Mouse (Mus musculus) adrenal gland, adult 8-10 months (tissue): ENCODE results near the gene Uhrf1. TPM values are rescaled to one million over a fixed set of nuclear protein-coding genes. Genes with fewer than 3 reads are reported as not detected.

ENCODE experiments used
- DNase-seq: peaks from one replicate; pipeline ENCODE4 v3.0.0; 2022
- total RNA-seq, 4 experiments: library from RNA; stranded (reverse); gene quantifications; 2 replicates each; pipeline ENCODE4 v1.2.4; 2022

The Uhrf1 gene
- total RNA-seq, 4 experiments from 2014 or later = 1.8 to 3.4 (median 2.6) TPM

DNA sequence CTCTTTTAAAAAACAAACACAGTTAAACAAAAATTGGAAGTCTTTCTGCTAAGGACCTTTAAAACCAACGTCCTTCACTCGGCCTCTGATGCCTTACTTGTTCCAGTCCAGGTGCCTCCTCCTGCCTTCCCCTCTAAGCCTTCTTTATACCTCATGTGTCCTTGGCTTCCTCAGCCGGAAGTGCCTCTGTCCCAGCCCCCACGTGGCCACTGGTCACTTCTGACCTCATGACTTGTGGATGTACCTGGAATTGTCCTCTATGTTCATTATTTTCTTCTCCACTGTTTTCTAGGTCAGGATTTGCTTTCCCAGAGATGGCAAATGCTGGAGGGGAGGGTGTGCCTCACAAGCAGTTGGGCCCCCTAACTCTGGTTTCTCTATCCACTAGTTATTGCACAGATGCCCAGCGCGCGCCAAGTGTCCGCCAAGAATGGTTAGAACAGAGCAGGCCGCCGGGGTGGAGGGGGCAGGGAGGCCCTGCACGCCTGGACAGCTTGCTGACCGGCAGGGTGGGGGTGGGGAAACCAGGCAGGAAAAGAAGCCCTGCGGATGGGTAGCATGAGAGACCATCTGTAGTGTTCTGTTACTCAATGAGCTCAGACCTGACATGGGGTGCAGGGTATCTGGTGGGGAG lies 641 bp upstream of the Uhrf1 start:
- DNase-seq = no peak

DNA sequence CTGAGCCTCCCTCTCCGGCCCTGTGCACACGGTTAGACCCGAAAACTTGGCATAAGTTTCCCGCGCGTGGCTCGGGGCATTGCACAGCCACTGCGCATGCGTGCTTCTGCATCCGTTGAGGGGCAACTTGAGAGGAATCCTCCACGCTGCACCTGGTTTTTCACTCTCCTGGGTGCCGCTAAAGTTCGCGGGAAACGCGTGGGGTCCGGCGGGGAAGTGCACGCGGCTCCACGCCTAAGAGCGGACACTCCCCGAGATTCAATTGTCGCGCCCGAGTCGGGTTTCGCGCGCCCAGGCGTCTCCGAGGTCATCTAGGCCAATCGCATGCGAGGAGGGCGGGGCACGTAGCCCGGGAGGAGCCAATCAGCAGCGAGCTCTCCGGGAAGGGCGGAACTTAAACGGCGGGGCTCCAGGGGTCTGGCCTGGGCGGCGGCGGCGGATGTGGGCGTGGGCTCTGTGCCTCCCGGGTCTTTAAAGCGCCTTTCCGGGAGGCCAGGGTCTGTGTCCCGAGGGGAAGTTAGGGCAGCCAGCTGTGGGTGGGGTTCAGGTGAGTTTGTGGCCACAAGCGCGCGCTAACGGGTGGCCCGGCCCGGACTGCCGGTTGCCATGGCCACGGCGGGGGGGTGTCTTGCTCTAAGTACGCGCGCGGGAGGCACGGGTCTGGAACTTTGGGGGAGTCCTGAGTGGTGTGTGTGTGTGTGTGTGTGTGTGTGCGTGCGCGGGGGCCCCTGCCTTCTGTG lies 896 bp downstream of the Uhrf1 start:
- DNase-seq = peak; percentile 91

DNA sequence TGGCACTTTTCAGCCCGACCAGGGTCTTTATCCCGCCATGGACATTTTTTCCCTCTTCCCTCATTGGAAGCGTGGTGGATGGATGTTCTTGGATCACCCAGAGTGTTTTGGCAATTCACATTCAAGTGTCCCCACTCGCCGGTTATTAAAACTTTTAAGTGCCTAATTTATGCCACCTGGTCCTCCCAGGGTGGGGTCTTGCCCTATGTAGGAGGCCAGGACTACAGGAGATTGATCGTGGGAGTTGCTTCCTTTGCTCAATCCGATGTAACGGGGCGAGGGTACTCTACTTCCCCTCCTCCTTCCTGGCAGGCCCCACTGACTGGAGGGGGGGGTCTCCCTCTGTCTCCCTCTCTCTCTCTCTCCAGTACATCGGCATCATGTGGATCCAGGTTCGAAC lies 1.6 kb downstream of the Uhrf1 start:
- no peak for DNase-seq

DNA sequence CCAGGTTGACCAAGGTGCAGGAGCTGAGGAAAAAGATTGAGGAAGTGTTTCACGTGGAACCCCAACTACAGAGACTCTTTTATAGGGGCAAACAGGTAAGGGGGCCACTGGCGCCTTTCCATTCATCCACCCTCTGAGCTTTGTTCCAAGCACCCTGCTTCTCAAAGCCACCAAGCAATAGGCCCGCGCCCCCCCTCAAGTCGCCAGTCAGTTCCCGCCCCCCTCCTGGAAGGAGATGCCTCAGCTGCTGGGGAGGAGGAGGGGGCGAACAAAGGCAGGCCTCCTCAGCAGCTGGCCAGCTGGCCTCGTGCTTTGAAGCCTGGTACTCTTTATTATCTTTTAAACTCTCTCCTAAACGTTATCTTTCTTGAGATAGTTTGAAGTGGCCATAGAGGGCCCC lies 2.0 kb downstream of the Uhrf1 start:
- DNase-seq = no peak

DNA sequence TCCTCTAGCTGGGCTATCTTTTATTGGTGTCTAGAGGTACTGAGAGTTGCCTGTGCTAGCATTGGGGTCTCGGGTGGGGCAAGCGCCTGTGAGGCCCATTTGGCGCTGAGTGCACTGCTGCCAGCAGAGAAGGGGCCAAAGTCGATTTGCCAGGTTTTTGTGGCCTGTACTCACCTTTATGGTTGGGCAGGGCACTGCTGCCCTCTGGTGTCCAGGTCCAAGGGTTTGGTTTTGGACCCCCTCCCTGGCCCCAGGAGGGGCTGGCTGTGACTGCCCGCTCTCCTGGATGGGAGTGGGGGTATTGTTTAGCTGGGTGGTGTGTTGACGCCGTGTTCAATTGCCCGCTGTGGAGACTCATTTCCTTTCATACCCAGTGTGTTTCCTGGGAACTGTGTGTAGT lies 2.7 kb downstream of the Uhrf1 start:
- DNase-seq = no peak

DNA sequence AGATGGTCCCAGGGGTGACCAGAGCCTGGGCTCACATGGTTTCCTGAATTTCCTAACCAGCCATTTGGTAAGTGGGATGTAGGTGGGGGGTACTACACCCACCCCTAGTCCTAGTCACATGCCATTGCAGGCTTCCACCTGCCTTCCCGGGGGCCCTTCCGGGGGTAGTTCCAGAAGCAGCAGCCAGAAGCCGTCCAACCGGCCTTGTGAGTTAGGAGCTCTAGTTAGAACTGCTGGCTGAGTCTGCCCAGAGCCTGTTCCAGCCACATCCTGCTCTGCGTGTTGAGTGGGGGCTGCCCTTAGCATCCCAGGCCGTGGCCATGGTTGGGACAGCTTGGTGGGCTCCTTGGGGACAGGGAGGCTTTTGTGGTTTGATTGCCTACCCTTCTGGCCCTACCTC lies 5.0 kb downstream of the Uhrf1 start:
- DNase-seq = no peak

DNA sequence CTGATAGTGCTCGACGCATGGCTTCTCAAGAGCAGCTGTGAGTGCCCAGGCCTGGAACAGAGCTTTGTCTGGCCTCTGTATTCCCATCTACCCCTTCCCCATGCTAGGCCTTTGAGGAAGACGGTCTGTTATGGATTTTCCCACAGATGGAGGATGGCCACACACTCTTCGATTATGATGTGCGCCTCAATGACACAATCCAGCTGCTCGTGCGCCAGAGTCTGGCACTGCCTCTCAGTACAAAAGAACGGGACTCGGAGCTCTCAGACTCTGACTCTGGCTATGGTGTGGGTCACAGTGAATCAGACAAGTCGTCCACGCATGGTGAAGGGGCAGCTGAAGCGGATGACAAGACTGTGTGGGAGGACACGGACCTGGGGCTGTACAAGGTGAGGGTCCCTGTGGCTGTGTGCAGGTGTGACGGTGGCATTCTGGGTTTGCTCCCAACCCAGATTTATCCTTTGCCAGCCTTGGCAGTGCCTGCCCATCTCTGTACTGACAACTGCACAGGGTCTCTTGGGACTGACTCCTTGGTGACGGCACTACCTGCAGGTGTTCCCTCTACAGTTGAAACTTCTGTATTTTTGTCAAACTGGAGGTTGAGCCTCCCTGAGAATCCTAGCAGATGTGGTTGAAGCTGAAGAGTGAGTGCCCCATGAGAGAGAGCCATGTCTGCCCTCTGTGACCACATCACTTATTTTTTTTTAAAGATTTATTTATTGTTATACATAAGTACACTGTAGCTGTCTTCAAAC lies 6.2 kb downstream of the Uhrf1 start:
- DNase-seq = no peak

DNA sequence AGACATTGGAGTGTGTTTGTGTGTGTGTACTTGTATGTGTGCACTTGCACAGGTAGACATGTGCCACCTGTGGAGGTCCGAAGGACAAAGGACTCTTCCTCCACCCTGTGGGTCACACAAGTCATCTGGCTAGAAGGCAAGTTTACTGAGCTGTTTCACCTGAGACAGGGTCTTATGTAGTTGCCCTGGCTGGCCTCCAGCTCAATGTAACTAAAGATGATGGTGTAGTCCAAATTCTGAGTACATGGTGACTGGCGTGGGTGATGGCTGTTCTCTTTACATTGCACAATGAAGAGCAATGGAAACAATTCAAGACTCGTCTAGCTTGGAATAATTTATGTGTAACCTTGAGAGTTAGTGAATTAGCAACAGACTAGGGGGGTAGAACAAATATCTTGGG lies 21.3 kb downstream of the Uhrf1 start:
- DNase-seq = no peak

DNA sequence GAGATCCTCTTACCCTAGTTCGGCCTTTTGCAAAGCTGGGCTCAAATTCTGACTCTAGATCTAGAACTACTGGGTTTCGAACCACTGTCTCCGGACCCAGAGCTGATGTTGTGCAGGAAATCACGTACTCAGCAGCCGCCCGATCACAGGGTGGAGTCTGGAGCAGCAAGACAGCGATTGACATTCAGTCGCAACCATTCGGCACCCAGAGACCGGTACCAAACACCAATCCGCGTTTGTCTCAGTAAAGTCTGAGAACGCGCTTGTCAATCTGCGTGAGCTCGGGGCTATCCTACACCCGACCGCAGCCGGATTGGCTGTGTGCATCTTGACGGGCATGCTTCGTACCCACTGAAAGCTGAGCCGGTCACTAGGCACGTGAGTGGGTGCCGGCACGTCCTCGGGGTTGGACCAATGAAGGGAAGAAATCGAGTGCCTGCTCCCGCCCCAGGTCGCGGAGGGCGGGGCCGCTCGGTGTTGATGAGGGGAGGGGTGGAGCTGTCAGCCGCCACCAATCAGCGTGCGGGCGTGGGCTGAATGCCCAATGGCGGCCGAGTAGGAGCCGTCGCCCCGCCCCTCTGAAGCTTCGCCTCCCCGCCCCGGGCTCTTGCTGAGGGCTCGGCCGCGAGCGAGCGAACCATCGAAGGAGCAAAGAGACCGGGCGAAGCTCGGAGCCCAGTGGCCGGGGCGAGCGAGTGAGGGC lies 22.5 kb downstream of the Uhrf1 start, which contains the start of gene Kdm4b:
Kdm4b (plus strand) TSS at position 613 of the 703 bp plus-strand sequence.
- DNase-seq = peak; percentile 100

DNA sequence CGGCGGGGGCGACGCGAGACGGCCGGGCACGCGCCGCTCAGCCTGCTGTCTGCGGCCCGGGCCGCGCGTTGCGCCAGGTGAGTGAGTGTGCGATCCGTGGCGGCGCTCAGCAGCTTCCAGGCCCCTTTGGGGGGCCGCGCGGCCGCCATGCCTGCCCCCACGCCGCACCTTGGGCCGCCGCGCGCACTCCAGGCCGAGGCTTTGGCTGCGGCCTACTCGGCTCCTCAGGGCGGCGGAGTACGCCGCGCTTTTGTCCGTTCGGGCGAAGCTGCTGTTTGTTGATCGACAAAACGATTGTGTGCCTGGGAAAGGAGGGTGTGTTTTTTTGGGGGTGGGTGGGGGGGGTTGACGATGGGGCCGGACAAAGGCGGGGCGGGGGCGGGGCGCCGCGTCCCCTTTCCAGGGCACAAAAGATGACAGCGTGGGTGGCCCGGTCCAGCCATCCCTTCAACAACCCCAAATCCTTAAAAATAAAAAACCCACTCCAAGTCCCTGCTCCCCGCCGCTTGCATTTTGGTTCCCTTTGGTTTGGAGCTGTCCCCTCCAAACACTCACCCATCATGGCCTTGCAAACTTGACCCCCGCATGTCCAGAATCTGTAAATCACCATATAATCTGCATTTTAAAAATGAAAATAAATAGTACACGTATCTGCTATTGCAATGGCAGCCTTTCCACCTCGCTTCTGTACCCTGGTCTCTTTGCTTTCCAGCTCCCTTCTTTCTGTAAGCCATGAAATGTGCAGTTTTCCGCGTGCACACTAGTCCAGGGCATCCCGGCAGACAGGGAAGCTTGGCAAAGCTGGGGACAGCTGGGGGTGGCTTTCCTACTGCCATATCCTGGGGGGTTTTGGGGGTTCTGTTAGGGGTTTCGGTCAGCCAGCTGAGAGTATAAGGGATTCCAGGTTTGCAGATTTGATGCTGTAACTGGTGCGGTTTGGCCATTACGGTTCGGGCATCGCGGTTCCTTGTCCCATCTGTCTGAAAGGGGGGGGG lies 23.3 kb downstream of the Uhrf1 start:
- no peak for DNase-seq

DNA sequence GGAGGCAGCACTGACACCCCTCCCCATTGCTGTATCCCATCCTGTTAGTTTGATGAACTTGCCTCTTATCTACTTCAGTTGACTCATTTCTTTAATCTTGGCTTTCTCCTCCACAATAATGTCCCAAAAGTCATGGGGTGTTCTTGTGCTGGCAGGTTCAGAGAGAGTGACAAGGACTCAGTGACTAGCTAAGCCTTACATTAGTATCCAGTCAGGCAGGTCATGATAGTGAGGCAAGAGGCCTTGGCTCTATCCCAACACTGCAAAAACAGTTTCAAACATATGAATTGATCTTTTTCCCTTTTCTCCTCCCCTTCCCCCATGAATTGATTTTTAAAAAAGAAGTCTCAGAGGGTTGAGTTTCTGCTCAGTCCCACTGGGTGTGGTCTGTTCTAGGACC lies 26.1 kb downstream of the Uhrf1 start:
- peak; percentile 52 for DNase-seq

DNA sequence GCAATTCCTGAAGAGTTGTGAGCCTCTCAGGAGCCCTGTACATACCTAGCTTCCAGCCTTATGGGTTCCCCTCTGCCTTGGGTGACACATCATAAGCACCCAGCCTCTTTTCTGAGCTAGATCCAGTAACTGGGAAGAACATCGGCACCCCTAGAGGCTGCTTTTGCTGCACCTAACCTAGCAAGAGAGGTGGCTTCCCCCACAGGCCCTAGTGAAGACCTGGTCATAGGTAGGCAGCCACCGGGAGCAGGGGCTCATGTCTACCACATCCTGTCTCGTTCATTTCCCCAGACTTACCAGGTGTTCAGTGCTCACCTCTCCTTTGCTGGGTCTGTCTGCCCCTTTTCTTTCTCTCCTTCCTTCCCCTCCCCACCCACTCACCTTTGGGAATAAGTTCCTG lies 27.2 kb downstream of the Uhrf1 start:
- no peak for DNase-seq

DNA sequence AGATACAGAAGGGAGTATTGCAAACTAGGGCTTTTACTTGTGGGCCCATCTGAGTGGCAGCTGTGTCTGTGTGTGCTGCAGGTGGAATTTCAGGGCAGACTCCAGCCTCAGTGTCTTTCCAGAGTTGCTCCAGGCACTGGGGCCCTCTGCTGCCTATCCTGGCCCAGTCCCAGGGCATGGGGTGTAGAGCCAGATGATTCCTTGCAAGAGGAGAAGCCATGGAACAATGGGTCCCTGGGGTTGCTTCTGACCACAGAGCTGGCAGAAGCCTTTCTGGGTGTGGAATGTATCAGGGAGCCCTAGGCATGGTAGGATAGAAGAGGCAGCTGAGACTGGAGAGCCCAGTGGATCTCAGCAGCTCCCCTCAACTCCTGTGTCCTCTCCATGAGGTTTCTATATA lies 28.1 kb downstream of the Uhrf1 start:
- no peak for DNase-seq

DNA sequence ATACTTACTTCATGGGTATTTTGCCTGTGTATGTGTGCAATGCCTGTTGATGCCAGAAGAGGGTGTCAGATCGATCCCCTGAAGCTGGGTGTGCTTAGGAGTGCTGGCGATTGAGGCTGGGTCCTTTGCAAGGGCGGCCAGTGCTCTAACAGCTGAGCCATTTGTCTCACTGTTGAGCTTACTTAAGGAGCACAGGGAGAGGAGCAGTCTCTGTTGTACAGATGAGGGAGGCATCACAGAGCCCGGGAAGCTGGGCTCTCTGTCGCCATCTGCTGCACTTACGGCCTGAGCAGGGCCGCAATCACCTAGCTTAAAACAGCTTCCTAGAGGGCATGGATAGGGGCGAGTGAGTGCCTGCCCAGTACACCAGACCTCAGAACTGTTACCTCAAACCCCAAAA lies 29.9 kb downstream of the Uhrf1 start:
- DNase-seq = no peak

DNA sequence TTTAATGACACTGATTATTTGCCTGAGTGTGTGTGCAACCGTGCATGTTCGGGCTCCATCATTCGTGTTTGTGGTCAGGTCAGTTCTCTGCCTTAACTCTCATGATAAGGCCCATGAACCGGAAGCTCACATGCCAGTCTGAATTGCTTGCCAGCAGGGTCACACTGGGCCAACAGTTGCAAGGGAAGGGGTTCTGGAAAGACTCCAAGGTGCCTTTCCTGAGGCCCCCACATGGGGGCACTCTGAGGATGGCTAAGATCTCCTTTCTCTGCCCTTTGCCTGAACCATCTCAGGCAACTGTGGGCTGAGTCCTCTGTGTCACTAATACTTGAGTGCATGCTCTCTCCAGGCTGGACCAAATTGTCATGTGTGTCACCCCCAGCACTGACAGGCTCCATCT lies 34.1 kb downstream of the Uhrf1 start:
- DNase-seq = no peak

DNA sequence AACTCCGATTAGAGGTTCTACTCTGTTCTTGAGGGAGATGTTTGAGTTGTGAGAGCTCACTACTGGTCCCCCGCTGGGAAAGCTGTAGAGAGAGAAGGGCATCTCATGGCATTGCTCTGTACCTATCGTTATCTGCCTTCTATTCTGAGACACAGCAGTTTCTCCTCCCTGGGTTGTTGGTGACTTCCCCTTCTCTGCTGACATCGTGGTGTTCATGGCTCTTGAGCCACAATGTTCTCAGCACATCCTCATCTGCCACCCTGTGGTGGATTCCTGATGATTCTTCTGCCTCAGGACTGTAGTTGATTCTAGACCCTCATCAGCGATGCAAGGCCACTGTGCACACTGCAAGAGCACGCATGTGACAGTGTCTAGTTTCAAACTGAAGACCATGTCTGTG lies 34.7 kb downstream of the Uhrf1 start:
- no peak for DNase-seq

DNA sequence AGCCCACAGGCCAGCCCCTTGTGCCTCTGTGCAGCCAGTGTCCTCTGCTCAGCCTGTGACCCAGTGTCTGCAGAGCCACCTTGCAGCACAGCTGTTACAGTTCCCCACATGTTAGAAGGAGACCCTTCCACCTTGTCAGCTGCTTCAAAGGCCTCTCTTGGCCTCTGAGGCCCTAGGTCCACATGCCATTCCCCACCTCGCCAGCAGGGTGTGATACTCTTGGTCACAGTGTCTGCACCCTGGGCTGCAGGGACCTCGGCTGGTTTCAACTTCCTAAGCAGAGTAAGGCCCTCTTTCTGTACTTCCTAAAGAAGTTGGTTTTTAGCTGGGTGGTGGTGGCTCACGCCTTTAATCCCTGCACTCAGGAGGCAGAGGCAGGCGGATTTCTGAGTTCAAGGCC lies 35.8 kb downstream of the Uhrf1 start:
- no peak for DNase-seq

DNA sequence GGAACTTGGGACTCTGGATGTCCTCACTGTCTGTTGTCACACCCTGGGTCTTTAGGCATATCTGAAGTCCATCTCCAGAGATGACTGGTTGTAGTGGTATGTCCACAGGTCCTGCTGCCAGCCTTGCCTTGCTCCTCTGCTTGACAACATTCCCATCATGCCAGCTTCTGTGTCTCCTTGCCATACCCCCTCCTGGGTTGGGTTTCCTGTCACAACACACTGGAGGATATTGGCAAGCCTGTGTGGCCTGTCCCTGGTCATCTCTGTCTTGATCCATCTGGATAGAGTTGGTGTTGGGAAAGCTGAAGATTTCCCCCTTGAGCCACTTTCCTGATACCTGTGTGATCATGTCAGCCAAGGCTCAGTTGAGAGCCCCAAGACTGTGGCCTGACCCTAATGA lies 37.6 kb downstream of the Uhrf1 start:
- DNase-seq = no peak

DNA sequence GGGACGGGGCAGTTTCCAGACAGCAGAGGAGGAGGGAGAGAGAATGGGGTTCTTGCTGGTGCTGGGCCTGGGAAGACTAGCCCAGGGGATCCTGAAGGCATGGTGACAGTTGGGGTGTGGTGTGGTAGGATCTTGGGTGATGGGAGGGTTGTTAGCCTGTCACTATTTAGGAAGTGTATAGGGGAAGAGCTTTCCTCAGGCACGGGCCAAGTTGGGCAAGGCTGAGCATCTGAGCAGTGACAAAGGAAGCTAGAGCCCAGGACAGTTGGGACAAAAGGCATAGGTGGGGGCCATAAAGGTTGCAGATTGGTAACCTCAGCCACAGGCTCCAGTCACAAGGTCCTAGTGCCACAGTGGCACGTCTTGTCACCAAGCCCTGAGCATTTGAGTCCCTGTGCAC lies 40.3 kb downstream of the Uhrf1 start:
- no peak for DNase-seq

DNA sequence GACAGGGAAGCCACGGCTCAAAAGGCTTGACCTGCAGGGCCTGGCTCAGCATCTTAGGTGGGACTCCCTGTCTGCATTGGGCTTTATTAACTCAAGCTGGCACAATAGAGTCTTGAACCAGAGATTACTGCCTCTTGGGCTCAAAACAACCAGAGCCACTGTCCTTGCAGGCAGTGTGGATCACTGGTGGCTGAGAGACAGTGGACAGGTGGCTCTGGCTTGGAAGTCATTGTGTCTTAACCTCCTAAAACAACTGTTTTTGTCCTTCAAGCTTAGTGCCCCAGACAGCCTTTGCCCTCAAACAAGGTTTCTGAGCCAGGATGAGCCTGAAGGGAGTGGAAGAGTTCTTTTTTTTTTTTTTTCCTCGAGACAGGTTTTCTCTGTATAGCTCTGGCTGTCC lies 42.2 kb downstream of the Uhrf1 start:
- no peak for DNase-seq

DNA sequence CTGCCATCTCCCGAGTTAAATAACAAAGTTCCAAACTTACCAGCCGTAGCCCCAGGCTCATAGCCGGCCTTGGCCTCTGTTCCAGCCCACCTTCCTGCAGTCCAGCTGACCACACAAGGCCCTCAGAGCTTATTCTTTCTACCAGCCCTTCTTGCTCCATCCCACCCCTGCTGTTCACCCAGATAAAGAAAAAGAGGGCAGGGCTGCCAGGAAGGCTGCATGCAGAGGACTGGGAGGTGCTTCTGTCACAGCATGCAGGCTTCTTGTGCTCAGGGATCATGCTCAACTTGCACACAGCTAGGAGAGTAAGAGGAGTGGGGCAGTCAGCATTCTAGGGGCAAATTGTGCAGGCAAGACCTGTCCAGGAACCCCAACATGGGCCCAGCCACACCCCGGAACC lies 45.0 kb downstream of the Uhrf1 start:
- DNase-seq = no peak

DNA sequence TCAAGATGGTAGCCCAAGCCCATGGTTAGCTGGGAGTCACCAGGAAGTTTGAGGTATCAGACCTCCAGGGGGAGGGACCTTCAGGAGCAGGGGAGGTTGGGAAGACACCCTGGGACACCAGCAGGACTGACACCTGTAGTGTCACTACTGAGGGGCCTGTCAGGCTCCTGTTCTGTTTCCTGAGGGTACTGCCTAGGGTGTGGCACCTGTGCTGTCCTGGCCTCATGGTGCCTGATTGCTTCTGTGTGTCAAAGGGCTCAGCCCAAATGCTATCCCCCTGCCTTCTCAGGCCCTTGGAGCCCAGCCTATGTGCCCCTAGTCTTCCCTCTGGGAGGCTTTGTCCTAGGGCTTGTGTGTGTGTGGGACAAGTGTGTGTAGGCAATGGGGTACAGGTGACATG lies 45.5 kb downstream of the Uhrf1 start:
- no peak for DNase-seq
